Mouse (Mus musculus) ES-Bruce4 (cell line): ENCODE data around the gene Usp3.

Experiments
- CTCF ChIP-seq: IDR thresholded peaks from one replicate; pipeline ENCODE4 v1.8.1; 2011; ENCODE audit warnings: low read depth, low read length
- EP300 ChIP-seq: IDR thresholded peaks from 2 replicates; pipeline ENCODE4 v1.6.1; 2011; ENCODE audit warnings: low read depth, low read length; ENCODE audit not compliant: insufficient read depth
- POLR2A ChIP-seq: IDR thresholded peaks from one replicate; pipeline ENCODE4 v1.8.1; 2011; ENCODE audit warnings: low read length; ENCODE audit not compliant: insufficient read depth

DNA sequence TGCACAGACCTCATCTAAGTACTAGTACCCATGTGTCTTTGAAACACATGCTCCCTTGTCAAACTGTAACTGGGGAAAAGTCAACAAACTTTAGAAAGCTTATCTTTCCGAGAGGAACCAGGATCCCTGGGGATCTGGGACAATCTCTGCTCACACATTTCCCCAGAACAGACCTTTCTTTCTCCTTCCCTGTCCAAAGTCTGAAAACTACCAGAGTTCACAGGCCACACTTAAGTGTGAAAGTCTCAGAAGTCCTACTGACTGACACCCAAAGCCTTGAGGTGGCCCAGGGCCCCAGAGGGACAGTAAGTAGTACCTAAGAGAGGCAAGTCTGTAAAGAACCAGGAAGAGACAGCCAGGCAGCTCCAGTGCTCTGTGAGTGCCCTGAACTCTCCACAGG is 31.9 kb upstream of the Usp3 start:
- no peak for TF ChIP-seq POLR2A
- no peak for TF ChIP-seq CTCF
- no peak for TF ChIP-seq EP300
